Mouse (Mus musculus) limb, embryonic 14.5 days (tissue): ENCODE results near the gene Fras1. TPM values are rescaled to one million over a fixed set of nuclear protein-coding genes. Genes with fewer than 3 reads are reported as not detected.

Experiments used
- ATAC-seq: fragments of 200-750 bp; cut with Nextera tagmentation; 2 replicates; pipeline ENCODE4 v1.8.0; 2017; ENCODE audit warnings: low read depth, moderate number of reproducible peaks, moderate TSS enrichment; ENCODE audit not compliant: low FRiP score
- DNase-seq: peaks from one replicate; pipeline ENCODE4 v3.0.0-alpha.2; 2015; ENCODE audit warnings: low spot score
- H3K27ac ChIP-seq: fragments of 300-500 bp; sonication (generic); replicated peaks from 2 replicates; pipeline ENCODE4 v1.5.1; 2014; ENCODE audit warnings: low read depth, mild to moderate bottlenecking, low read length, moderate library complexity, mixed read lengths
- H3K27me3 ChIP-seq: fragments of 300-500 bp; sonication (generic); 2 replicates; pipeline ENCODE4 v1.6.1; 2014; ENCODE audit warnings: low read length, mixed read lengths; ENCODE audit not compliant: control insufficient read depth, insufficient read depth
- H3K36me3 ChIP-seq: fragments of 300-500 bp; sonication (generic); 2 replicates; pipeline ENCODE4 v1.6.1; 2014; ENCODE audit warnings: mild to moderate bottlenecking, low read length, moderate library complexity, mixed read lengths; ENCODE audit not compliant: control insufficient read depth, insufficient read depth
- H3K4me1 ChIP-seq: fragments of 300-500 bp; sonication (generic); 2 replicates; pipeline ENCODE4 v1.6.1; 2014; ENCODE audit warnings: antibody characterized with exemption, low read length, mixed read lengths; ENCODE audit not compliant: control insufficient read depth, insufficient read depth
- H3K4me2 ChIP-seq: fragments of 300-500 bp; sonication (generic); replicated peaks from 2 replicates; pipeline ENCODE4 v1.6.1; 2014; ENCODE audit warnings: low read depth, mild to moderate bottlenecking, low read length, moderate library complexity; ENCODE audit not compliant: severe bottlenecking
- H3K4me3 ChIP-seq: fragments of 300-500 bp; sonication (generic); replicated peaks from 2 replicates; pipeline ENCODE4 v1.5.1; 2014; ENCODE audit warnings: low read length
- H3K9ac ChIP-seq: fragments of 300-500 bp; sonication (generic); 2 replicates; pipeline ENCODE4 v1.6.1; 2014; ENCODE audit warnings: mild to moderate bottlenecking, low read depth, low read length, moderate library complexity; ENCODE audit not compliant: severe bottlenecking
- H3K9me3 ChIP-seq: fragments of 300-500 bp; sonication (generic); 2 replicates; pipeline ENCODE4 v1.6.1; 2016; ENCODE audit warnings: low read length; ENCODE audit not compliant: control insufficient read depth
- POLR2A ChIP-seq: fragments of 200-500 bp; IDR thresholded peaks from 2 replicates; pipeline ENCODE4 v1.8.0; 2012; ENCODE audit warnings: inconsistent platforms, mild to moderate bottlenecking, moderate library complexity, borderline replicate concordance; ENCODE audit not compliant: insufficient read depth, insufficient read length; ENCODE audit errors: extremely low read depth
- WGBS: fragments of 180-500 bp; shearing (Covaris S2); extraction: QIAGEN DNeasy Blood & Tissue Kit; methylation state at CpG from one replicate; pipeline ENCODE4 v1.1.7; 2014; 5-methylcytosine and 5-hydroxymethylcytosine counted together
- polyA plus RNA-seq, 2 experiments: library from polyadenylated mRNA; depleted of rRNA in 1 of 2; stranded (reverse) in 1 of 2; unstranded in 1 of 2; fragments of >200 nt; fragmentation: Nextera tagmentation in 1 of 2; extraction: Ambion mirVana in 1 of 2; gene quantifications; 2 replicates each; pipeline versions ENCODE4 v1.2.1 to v1.2.3; 2012 to 2014

The Fras1 gene
- polyA plus RNA-seq, 2 experiments: 10.5 to 30.5 TPM

- H3K27ac ChIP-seq: no peak overlapping the region
- no peak for DNase-seq
- no peak for TF ChIP-seq POLR2A
- H3K4me1 ChIP-seq: no peaks in the 10 kb centered on the region
- ATAC-seq: no peak
- H3K4me3 ChIP-seq: no peak overlapping the region
- no peaks in the 10 kb centered on the region for H3K27me3 ChIP-seq
- H3K36me3 ChIP-seq: peaks cover 3% of the 10 kb centered on the region; the same call in 1 of the 2 replicates
- 88% methylated on average over 8 of the region's 8 CpGs for WGBS
- H3K9me3 ChIP-seq: no peaks in the 10 kb centered on the region
- no peak overlapping the region for H3K9ac ChIP-seq
- H3K4me2 ChIP-seq: no peak overlapping the region
These were observed 373.6 kb downstream of the Fras1 start for GRCm38 (mm10) chr5:96747195-96747984.

GRCm38 (mm10) chr5:96757615-96758014 lies 383.9 kb downstream of the Fras1 start:
- Histone ChIP-seq H3K9me3 (no peaks in the 10 kb centered on the region), H3K27ac (no peak overlapping the region), H3K9ac (no peak overlapping the region), H3K4me1 (no peaks in the 10 kb centered on the region), H3K27me3 (no peaks in the 10 kb centered on the region), H3K4me3 (no peak overlapping the region), H3K4me2 (no peak overlapping the region), H3K36me3 (peaks cover 6% of the 10 kb centered on the region; the same call in 1 of the 2 replicates)
- no peak for TF ChIP-seq POLR2A
- DNase-seq (no peak), ATAC-seq (no peak)
- 68% methylated on average over 7 of the region's 7 CpGs for WGBS

GRCm38 (mm10) chr5:96762021-96762420 lies 388.3 kb downstream of the Fras1 start:
- H3K4me2 ChIP-seq: no peak overlapping the region
- 88% methylated on average over 1 of the region's 1 CpGs for WGBS
- no peak for TF ChIP-seq POLR2A
- no peaks in the 10 kb centered on the region for H3K27me3 ChIP-seq
- no peaks in the 10 kb centered on the region for H3K4me1 ChIP-seq
- H3K9ac ChIP-seq: no peak overlapping the region
- no peaks in the 10 kb centered on the region for H3K9me3 ChIP-seq
- ATAC-seq: no peak
- peaks cover 11% of the 10 kb centered on the region for H3K36me3 ChIP-seq
- DNase-seq: no peak
- H3K4me3 ChIP-seq: no peak overlapping the region
- H3K27ac ChIP-seq: no peak overlapping the region

- DNase-seq (peak; percentile 69), ATAC-seq (no peak)
- no peak overlapping the region for H3K9ac ChIP-seq
- H3K36me3 ChIP-seq: peaks cover 6% of the 10 kb centered on the region
- no peak overlapping the region for H3K4me2 ChIP-seq
- no peak overlapping the region for H3K27ac ChIP-seq
- H3K27me3 ChIP-seq: no peaks in the 10 kb centered on the region
- 66% methylated on average over 10 of the region's 10 CpGs for WGBS
- H3K4me3 ChIP-seq: no peak overlapping the region
- no peaks in the 10 kb centered on the region for H3K9me3 ChIP-seq
- TF ChIP-seq POLR2A: no peak
- no peaks in the 10 kb centered on the region for H3K4me1 ChIP-seq
These were observed 395.2 kb downstream of the Fras1 start for GRCm38 (mm10) chr5:96768846-96769471.

- Histone ChIP-seq H3K27me3 (no peaks in the 10 kb centered on the region), H3K4me2 (no peak overlapping the region), H3K27ac (no peak overlapping the region), H3K4me3 (no peak overlapping the region), H3K9me3 (no peaks in the 10 kb centered on the region), H3K4me1 (no peaks in the 10 kb centered on the region), H3K36me3 (peaks cover 7% of the 10 kb centered on the region; the same call in 1 of the 2 replicates), H3K9ac (no peak overlapping the region)
- DNase-seq: no peak
- TF ChIP-seq POLR2A: no peak
- WGBS: 68% methylated on average over 14 of the region's 14 CpGs
- no peak for ATAC-seq
These were observed 409.9 kb downstream of the Fras1 start for GRCm38 (mm10) chr5:96783506-96784288.
